Comparison of ENCODE assay signal across 21 mouse cellular contexts in the genomic region with DNA sequence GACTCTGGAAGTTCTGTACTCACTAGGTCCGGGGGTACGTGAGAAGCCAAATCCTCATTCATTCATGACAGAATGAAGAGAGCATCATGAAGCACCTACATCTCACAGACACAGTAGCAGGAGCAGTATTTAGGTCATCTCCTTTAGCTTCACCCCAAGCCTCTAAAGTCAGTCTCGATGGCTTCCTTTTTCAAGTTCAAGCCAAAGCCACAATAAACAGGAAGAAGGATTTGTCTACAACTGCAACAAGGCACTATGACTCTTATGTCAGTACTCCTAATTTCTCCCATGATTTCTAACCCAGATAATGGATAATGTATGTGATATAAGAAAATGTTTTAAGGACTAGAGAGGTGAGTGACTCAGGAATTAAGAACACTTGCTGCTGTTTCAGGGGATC. TPM values are rescaled to one million over a fixed set of nuclear protein-coding genes. Genes with fewer than 3 reads are reported as not detected.
"Had no signal": no experiment of that assay in that cellular context is flagged by ENCODE, and none has a peak within 500 bp of the region (broad histone marks: within the 10 kb centered on the region; RNA-seq: fewer than 3 reads in every experiment).

No protein-coding gene starts in this region.

RNA-seq across cellular contexts. Expression of a gene that starts 0.7 kb away (rescaled TPM):
- total RNA-seq: gastrocnemius, adult 2 months; gastrocnemius, postnatal 25 days had no signal
- polyA plus RNA-seq: hindbrain, embryonic 12.5 days had no signal

RNA-seq across cellular contexts. Expression of a gene that starts 0.8 kb away (rescaled TPM):
- total RNA-seq: gastrocnemius, adult 2 months; gastrocnemius, postnatal 10 days; gastrocnemius, postnatal 25 days; heart, postnatal 36 days; layer of hippocampus, adult 2 months; layer of hippocampus, postnatal 10 days; layer of hippocampus, postnatal 25 days; left cerebral cortex, adult 2 months; left cerebral cortex, postnatal 14 days; left cerebral cortex, postnatal 36 days had no signal
- polyA plus RNA-seq: heart, adult 2 months; heart, embryonic 11.5 days; heart, embryonic 13.5 days; heart, embryonic 15.5 days; hindbrain, embryonic 12.5 days; hindbrain, embryonic 14.5 days; kidney, embryonic 14.5 days; limb, embryonic 10.5 days; limb, embryonic 12.5 days; liver, embryonic 11.5 days; liver, embryonic 13.5 days had no signal
